Mouse (Mus musculus): Measurements from ENCODE around the gene Col6a2.

- TF ChIP-seq POLR2A (IDR thresholded peaks at IDR 0.05; ENCODE audit: control insufficient read depth in 1 of 2, insufficient read depth in 1 of 2, low read depth in 1 of 2, low read length in 2 of 2, poor library complexity in 1 of 2) = no peak
- no peak for TF ChIP-seq CTCF (IDR thresholded peaks at IDR 0.05 in 2 of 3, conservative IDR thresholded peaks at IDR 0.05 in 1 of 3; ENCODE audit: control insufficient read depth in 1 of 3, insufficient read depth in 1 of 3, low read depth in 2 of 3, low read length in 3 of 3, poor library complexity in 1 of 3, severe bottlenecking in 1 of 3)
- TF ChIP-seq POLR2AphosphoS2 (IDR thresholded peaks at IDR 0.05; ENCODE audit: low read length) = no peak
- no peak for TF ChIP-seq ZC3H11A (IDR thresholded peaks at IDR 0.05; ENCODE audit: low read depth, low read length)
- no peak for TF ChIP-seq HCFC1 (IDR thresholded peaks at IDR 0.05; ENCODE audit: low read depth, low read length)
- no peak for TF ChIP-seq GATA1 (IDR thresholded peaks at IDR 0.05; ENCODE audit: low read depth, low read length)
- no peak for TF ChIP-seq RAD21 (IDR thresholded peaks at IDR 0.05; ENCODE audit: low read depth, low read length)
Measured at GRCm38 (mm10) chr10:76627714-76628113, 4.3 kb upstream of the Col6a2 start.

Measured in MEL (cell line).